Mouse (Mus musculus) midbrain, embryonic 11.5 days (tissue): ENCODE results near the gene Fam102a. TPM values are rescaled to one million over a fixed set of nuclear protein-coding genes. Genes with fewer than 3 reads are reported as not detected.
A peak's percentile ranks its signal among the peaks of the same experiment; 100 is the strongest.

Experiments
- ATAC-seq: fragments of 200-750 bp; cut with Nextera tagmentation; 2 replicates; pipeline ENCODE4 v1.8.0; 2017; ENCODE audit warnings: moderate TSS enrichment, moderate library complexity; ENCODE audit not compliant: low FRiP score
- DNase-seq: peaks from one replicate; pipeline ENCODE4 v3.0.0; 2015; ENCODE audit warnings: low spot score; ENCODE audit errors: missing footprints
- H3K27ac ChIP-seq: fragments of 300-500 bp; sonication (generic); 2 replicates; pipeline ENCODE4 v1.5.1; 2014; ENCODE audit warnings: low read depth, low read length
- H3K27me3 ChIP-seq: fragments of 300-500 bp; sonication (generic); 2 replicates; pipeline ENCODE4 v1.6.1; 2014; ENCODE audit warnings: mild to moderate bottlenecking, low read length, moderate library complexity, mixed read lengths; ENCODE audit not compliant: control insufficient read depth, insufficient read depth
- H3K36me3 ChIP-seq: fragments of 300-500 bp; sonication (generic); 2 replicates; pipeline ENCODE4 v1.6.1; 2014; ENCODE audit warnings: mild to moderate bottlenecking, low read length, moderate library complexity, mixed read lengths; ENCODE audit not compliant: control insufficient read depth, insufficient read depth
- H3K4me1 ChIP-seq: fragments of 300-500 bp; sonication (generic); 2 replicates; pipeline ENCODE4 v1.6.1; 2014; ENCODE audit warnings: low read length; ENCODE audit not compliant: control insufficient read depth, insufficient read depth
- H3K4me2 ChIP-seq: fragments of 300-500 bp; sonication (generic); 2 replicates; pipeline ENCODE4 v1.6.1; 2014; ENCODE audit warnings: mild to moderate bottlenecking, moderate library complexity
- H3K4me3 ChIP-seq: fragments of 300-500 bp; sonication (generic); 2 replicates; pipeline ENCODE4 v1.5.1; 2014; ENCODE audit warnings: low read depth, low read length
- H3K9ac ChIP-seq: fragments of 300-500 bp; sonication (generic); 2 replicates; pipeline ENCODE4 v1.6.1; 2014; ENCODE audit warnings: low read length
- H3K9me3 ChIP-seq: fragments of 300-500 bp; sonication (generic); 2 replicates; pipeline ENCODE4 v1.6.1; 2016; ENCODE audit warnings: low read length; ENCODE audit not compliant: control insufficient read depth
- WGBS: fragments of 180-500 bp; shearing (Covaris S2); extraction: QIAGEN DNeasy Blood & Tissue Kit; methylation state at CpG from one replicate; pipeline ENCODE4 v1.1.7; 2014; 5-methylcytosine and 5-hydroxymethylcytosine counted together
- polyA plus RNA-seq: library from polyadenylated mRNA; unstranded; fragments of >200 nt; fragmentation: Nextera tagmentation; extraction: Ambion mirVana; gene quantifications from 2 replicates; pipeline ENCODE4 v1.2.1, GENCODE M21; 2014

Fam102a gene
- polyA plus RNA-seq, 1 experiment from 2014 or later: 6.8 TPM

GRCm38 (mm10) chr2:32507906-32508305 lies 27.2 kb upstream of the Fam102a start:
- Histone ChIP-seq H3K4me3 (no peak overlapping the region), H3K9me3 (peaks cover 4% of the 10 kb centered on the region; the same call in 1 of the 2 replicates), H3K36me3 (no peaks in the 10 kb centered on the region), H3K4me1 (no peaks in the 10 kb centered on the region), H3K27me3 (no peaks in the 10 kb centered on the region), H3K4me2 (no peak overlapping the region), H3K9ac (no peak overlapping the region), H3K27ac (no peak overlapping the region)
- ATAC-seq (no peak), DNase-seq (no peak)
- WGBS: 71% methylated on average over 9 of the region's 9 CpGs

DNA sequence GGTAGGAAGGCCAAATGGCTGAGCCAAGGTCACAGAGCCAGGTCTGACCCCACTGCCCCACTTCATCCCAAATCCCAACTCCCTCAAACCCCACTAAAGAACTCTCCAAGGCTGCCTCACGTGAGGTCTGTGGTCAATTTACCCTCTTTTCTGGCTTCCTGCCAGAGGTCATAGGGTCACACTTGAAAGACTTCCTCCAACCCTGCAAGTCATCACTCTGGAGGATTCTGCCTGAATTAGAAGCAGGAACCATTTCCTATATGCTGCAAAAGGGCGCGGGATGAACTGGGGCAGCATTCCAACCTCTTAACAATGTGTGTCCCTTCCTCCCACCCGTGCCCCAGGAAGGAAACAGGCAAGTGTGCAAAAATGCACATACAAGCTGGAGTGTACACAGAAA lies 25.8 kb upstream of the Fam102a start:
- 49% methylated on average over 4 of the region's 4 CpGs for WGBS
- peak; percentile 79 for DNase-seq
- H3K9me3 ChIP-seq: peaks cover 4% of the 10 kb centered on the region; the same call in 1 of the 2 replicates
- H3K27ac ChIP-seq: no peak overlapping the region
- no peak overlapping the region for H3K9ac ChIP-seq
- no peaks in the 10 kb centered on the region for H3K27me3 ChIP-seq
- no peak overlapping the region for H3K4me3 ChIP-seq
- H3K36me3 ChIP-seq: no peaks in the 10 kb centered on the region
- ATAC-seq: no peak
- no peak overlapping the region for H3K4me2 ChIP-seq
- H3K4me1 ChIP-seq: no peaks in the 10 kb centered on the region

GRCm38 (mm10) chr2:32509896-32510295 lies 25.2 kb upstream of the Fam102a start:
- WGBS: 54% methylated on average over 8 of the region's 8 CpGs
- H3K27me3 ChIP-seq: no peaks in the 10 kb centered on the region
- H3K27ac ChIP-seq: no peak overlapping the region
- no peak overlapping the region for H3K4me3 ChIP-seq
- H3K4me2 ChIP-seq: no peak overlapping the region
- H3K9ac ChIP-seq: no peak overlapping the region
- no peaks in the 10 kb centered on the region for H3K36me3 ChIP-seq
- H3K9me3 ChIP-seq: peaks cover 4% of the 10 kb centered on the region; the same call in 1 of the 2 replicates
- ATAC-seq (no peak), DNase-seq (peak; percentile 84)
- H3K4me1 ChIP-seq: no peaks in the 10 kb centered on the region

- no peak overlapping the region for H3K4me2 ChIP-seq
- no peaks in the 10 kb centered on the region for H3K9me3 ChIP-seq
- ATAC-seq (no peak), DNase-seq (no peak)
- no peak overlapping the region for H3K9ac ChIP-seq
- H3K36me3 ChIP-seq: no peaks in the 10 kb centered on the region
- H3K27me3 ChIP-seq: no peaks in the 10 kb centered on the region
- H3K4me1 ChIP-seq: no peaks in the 10 kb centered on the region
- no peak overlapping the region for H3K4me3 ChIP-seq
- H3K27ac ChIP-seq: no peak overlapping the region
- WGBS: 79% methylated on average over 7 of the region's 7 CpGs
Measured at GRCm38 (mm10) chr2:32512592-32512991, 22.5 kb upstream of the Fam102a start.

- Histone ChIP-seq H3K9ac (no peak overlapping the region), H3K27ac (no peak overlapping the region), H3K36me3 (no peaks in the 10 kb centered on the region), H3K9me3 (no peaks in the 10 kb centered on the region), H3K4me2 (no peak overlapping the region), H3K4me3 (no peak overlapping the region), H3K4me1 (no peaks in the 10 kb centered on the region), H3K27me3 (no peaks in the 10 kb centered on the region)
- 66% methylated on average over 6 of the region's 6 CpGs for WGBS
- ATAC-seq (no peak), DNase-seq (no peak)
Measured at GRCm38 (mm10) chr2:32514335-32514734, 20.8 kb upstream of the Fam102a start.

GRCm38 (mm10) chr2:32517233-32517867 lies 17.8 kb upstream of the Fam102a start:
- Histone ChIP-seq H3K36me3 (no peaks in the 10 kb centered on the region), H3K4me3 (no peak overlapping the region), H3K9ac (no peak overlapping the region), H3K4me1 (no peaks in the 10 kb centered on the region), H3K9me3 (no peaks in the 10 kb centered on the region), H3K4me2 (no peak overlapping the region), H3K27ac (no peak overlapping the region), H3K27me3 (no peaks in the 10 kb centered on the region)
- ATAC-seq (no peak), DNase-seq (peak; percentile 35)
- WGBS: 87% methylated on average over 4 of the region's 4 CpGs

DNA sequence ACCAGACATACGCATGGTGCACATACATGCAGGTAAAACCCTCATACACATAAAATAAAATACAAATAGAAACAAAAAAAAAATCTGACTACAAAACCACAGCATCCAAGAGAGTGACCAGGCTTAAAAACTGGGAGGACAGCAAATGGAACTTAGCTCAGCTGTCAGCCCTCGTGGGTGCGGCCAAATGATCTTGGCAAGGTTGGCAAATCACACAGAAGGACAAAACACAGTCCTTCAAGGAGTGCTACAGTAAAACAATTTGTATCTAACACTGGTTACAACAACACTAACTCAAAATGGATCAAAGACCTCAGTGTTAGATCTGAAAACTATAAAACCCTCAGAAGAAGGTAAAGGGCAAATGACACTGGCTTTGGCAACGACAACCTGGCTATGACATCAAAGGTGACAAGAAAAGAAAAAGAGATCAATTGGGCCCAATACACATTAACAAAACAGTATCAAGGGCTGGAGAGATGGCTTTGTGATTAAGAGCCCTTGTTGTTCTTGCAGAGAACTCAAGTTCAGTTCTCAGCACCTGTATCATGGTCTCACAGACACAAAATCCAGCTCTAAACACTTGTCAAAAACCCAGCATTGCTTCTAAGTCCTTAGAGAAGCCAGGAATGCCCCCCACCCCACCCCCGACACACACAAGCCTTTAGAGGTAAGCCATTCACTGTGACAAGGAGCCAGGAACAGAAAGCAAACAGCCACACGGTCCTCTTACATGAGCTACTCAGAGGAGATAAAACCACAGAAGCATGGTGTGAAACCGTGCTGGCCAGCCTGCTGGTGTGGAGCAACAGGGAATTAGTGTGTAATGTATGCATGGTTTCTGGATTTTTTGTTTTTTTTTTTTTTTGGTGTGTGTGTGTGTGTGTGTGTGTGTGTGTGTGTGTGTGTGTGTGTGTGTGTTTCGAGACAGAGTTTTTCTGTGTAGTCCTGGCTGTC lies 14.8 kb upstream of the Fam102a start:
- Histone ChIP-seq H3K9ac (no peak overlapping the region), H3K4me2 (no peak overlapping the region), H3K4me1 (no peaks in the 10 kb centered on the region), H3K9me3 (no peaks in the 10 kb centered on the region), H3K27ac (no peak overlapping the region), H3K4me3 (no peak overlapping the region), H3K36me3 (no peaks in the 10 kb centered on the region), H3K27me3 (no peaks in the 10 kb centered on the region)
- DNase-seq: peak; percentile 74
- 81% methylated on average over 8 of the region's 8 CpGs for WGBS
- ATAC-seq: no peak

DNA sequence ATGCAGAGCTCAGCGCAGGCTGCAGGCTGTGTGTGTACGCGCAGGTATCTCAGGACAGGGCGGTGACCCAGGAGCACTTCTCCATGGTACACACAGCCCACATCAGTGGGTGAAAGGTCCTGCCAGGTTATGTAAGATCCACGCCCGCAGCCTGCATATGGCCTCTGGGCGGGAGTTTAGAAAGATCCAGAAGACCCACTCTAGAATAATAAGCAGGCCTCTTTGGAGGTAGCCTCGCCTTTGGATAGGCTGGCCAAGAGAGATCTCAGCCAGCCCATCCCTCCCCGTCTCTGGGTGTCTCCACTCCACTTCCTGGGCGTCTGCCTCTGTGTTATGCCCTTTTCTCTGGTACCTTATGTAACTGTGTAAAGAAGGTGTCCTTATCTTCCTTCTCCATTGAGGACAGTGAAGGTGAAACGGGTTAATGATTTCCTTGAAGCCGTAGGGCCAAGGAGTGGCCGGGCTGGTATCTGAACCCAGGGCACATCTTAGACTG lies 10.5 kb upstream of the Fam102a start:
- ATAC-seq (no peak), DNase-seq (peak; percentile 57)
- Histone ChIP-seq H3K36me3 (no peaks in the 10 kb centered on the region), H3K27ac (no peak overlapping the region), H3K4me3 (no peak overlapping the region), H3K9me3 (no peaks in the 10 kb centered on the region), H3K9ac (no peak overlapping the region), H3K4me1 (no peaks in the 10 kb centered on the region), H3K4me2 (no peak overlapping the region), H3K27me3 (no peaks in the 10 kb centered on the region)
- 86% methylated on average over 13 of the region's 13 CpGs for WGBS

GRCm38 (mm10) chr2:32525816-32526215 lies 9.3 kb upstream of the Fam102a start:
- DNase-seq (peak; percentile 41), ATAC-seq (no peak)
- no peaks in the 10 kb centered on the region for H3K27me3 ChIP-seq
- H3K4me1 ChIP-seq: no peaks in the 10 kb centered on the region
- 89% methylated on average over 12 of the region's 12 CpGs for WGBS
- no peak overlapping the region for H3K4me3 ChIP-seq
- no peak overlapping the region for H3K9ac ChIP-seq
- H3K36me3 ChIP-seq: no peaks in the 10 kb centered on the region
- H3K4me2 ChIP-seq: no peak overlapping the region
- H3K27ac ChIP-seq: no peak overlapping the region
- no peaks in the 10 kb centered on the region for H3K9me3 ChIP-seq
